Mouse (Mus musculus): Measurements from ENCODE around the gene Frg2f1. TPM values are rescaled to one million over a fixed set of nuclear protein-coding genes. Genes with fewer than 3 reads are reported as not detected.

Gene Frg2f1
- total RNA-seq, 2 experiments from 2014 or later = 24.7 to 29.7 TPM

DNA sequence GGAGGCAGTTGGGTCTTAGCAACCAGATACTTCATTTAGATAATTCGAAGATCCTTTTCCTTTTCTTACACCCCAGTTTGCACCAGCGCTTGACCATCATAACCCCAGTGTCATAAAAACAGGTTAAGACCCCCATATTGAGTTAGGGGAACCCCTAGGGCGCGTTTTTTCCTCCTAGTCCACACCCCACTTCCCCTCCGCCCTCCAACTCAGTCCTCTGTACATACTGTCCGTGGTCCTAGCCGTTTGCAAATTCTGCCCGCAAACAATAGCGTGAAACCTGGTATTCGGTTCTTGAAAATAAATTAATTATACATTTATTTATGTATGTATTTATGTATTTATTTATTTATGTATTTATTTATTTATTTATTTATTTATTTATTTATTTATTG, 46.4 kb downstream of the Frg2f1 start:
- DNase-seq (ENCODE audit: low spot score in 2 of 2) = no peak

DNA sequence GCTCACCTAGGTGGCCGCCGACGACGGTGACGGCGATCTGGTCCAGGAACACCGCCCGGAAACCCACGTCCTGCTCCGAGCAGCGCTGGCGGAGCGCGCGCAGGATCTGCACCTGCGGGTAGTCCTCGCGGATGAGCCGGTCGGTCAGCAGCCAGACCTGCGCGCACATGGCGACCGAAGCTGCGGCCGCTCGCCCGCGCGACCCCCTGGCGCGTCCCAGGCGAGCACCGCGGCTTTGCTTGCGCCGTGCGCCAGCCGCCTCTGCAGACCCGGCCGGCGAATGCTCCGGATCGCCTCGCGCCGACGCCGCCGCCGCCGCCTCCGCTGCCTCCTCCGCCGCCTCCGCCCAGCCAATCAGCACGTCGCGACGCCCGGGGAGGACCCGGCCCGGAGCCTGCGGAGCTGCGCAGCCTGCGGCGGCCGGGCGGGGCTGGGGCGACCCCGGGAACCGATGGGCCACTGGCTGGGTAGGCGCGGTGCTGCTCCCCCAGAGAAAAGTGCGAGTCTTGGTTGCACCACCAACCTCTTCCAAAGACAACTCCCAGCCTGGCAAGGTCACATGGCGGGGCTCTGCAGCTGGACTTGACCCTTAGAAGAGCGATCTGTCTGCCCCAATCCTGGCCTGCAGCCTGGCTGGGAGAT, 46.9 kb downstream of the Frg2f1 start, which contains the start of gene Rimkla:
Gene Rimkla, minus strand, starts transcription at position 338 of the 642 bp plus-strand sequence.
- peak; percentile 48 to 63 for DNase-seq (ENCODE audit: low spot score in 2 of 2)

GRCm38 (mm10) chr4:119490806-119491205, 48.5 kb downstream of the Frg2f1 start:
- DNase-seq (ENCODE audit: low spot score in 2 of 2) = peak in 1 of 2 experiments; percentile 52

DNA sequence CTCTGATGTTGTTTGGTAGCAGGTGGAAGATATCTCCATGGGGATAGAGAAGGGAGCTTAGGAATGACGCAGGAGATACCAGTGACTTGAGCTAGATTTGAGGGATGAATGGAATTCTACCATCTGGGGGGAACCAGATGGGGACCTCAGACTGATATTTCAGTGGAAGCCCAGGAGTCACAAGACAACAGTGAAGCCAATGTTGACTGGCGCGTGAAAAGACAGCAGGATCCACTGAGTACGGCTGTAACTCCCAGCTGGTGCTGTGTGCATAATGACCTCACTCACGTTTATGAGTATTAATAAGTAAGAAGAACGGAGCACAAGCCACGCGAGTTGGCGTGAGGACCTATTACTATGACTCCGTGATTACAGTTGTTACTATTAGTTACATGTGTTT, 49.7 kb downstream of the Frg2f1 start:
- DNase-seq (ENCODE audit: low spot score in 2 of 2) = peak in 1 of 2 experiments; percentile 45

DNA sequence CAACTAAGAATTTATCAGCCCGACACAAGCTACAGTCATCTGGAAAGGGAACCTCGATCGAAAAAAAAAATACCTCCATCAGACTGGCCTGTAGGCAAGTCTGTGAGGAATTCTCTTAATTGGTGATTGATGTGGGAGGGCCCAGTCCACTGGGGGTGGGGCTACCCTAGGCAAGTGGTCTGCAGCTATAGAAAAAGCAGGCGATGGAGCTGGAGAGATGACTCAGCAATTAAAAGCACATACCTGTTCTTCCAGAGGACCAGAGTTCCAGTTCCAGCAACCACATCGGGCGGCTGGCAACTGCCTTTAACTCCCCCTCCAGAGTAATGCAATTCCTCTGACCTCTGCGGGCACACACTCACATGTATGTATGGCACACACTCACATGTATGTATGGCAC, 54.4 kb downstream of the Frg2f1 start:
- no peak for DNase-seq (ENCODE audit: low spot score in 2 of 2)

- no peak for DNase-seq (ENCODE audit: low spot score in 2 of 2)
Observed at GRCm38 (mm10) chr4:119483051-119483450, 56.3 kb downstream of the Frg2f1 start.

Other genes starting within 250 kb of the Frg2f1 start
- 100 to 1,000 TPM; 242 to 255 TPM for gene Ybx1, start 244.9 kb downstream of the Frg2f1 start, total RNA-seq (2021)
- gene Ppih, start 219.0 kb downstream of the Frg2f1 start, total RNA-seq (2021) = 10 to 100 TPM; 13.0 to 16.3 TPM
- gene Ccdc30, start 124.0 kb downstream of the Frg2f1 start, total RNA-seq (2021) = 10 to 100 TPM; 23.5 to 24.0 TPM
- gene Ppcs, start 117.1 kb downstream of the Frg2f1 start, total RNA-seq (2021) = 1 to 10 TPM; 4.9 TPM
- gene Zmynd12, start 116.7 kb downstream of the Frg2f1 start, total RNA-seq (2021) = under 1 TPM; 0.30 to 0.50 TPM
- 10 to 100 TPM; 12.1 to 12.4 TPM for gene Rimkla, start 46.9 kb downstream of the Frg2f1 start, total RNA-seq (2021)
- 10 to 100 TPM; 81.4 to 83.1 TPM for gene Foxj3, start 2.5 kb downstream of the Frg2f1 start, total RNA-seq (2021)
- gene Guca2a, start 98.2 kb upstream of the Frg2f1 start, total RNA-seq (2021) = not detected
- not detected for gene Guca2b, start 119.4 kb upstream of the Frg2f1 start, total RNA-seq (2021)
- gene Hivep3, start 194.3 kb upstream of the Frg2f1 start, total RNA-seq (2021) = 10 to 100 TPM; 47.2 to 47.5 TPM

Measured in layer of hippocampus, adult 18-20 months (tissue).